Mouse (Mus musculus): Measurements from ENCODE around the gene Rhof. TPM values are rescaled to one million over a fixed set of nuclear protein-coding genes. Genes with fewer than 3 reads are reported as not detected.

Rhof gene
- polyA plus RNA-seq, 1 experiment from 2014 or later: 7.1 TPM

- Histone ChIP-seq H3K4me1 (ENCODE audit: control insufficient read depth, insufficient read depth, low read length) (no peaks in the 10 kb centered on the region), H3K4me3 (replicated peaks; ENCODE audit: low read depth, low read length) (no peak overlapping the region), H3K27me3 (ENCODE audit: control insufficient read depth, insufficient read depth, low read length) (no peaks in the 10 kb centered on the region), H3K4me2 (ENCODE audit: low read length) (no peak overlapping the region), H3K9me3 (ENCODE audit: control insufficient read depth, low read length) (no peaks in the 10 kb centered on the region), H3K36me3 (ENCODE audit: control insufficient read depth, insufficient read depth, low read length) (peaks cover 54% of the 10 kb centered on the region), H3K27ac (replicated peaks; ENCODE audit: low read depth, low read length) (no peak overlapping the region), H3K9ac (replicated peaks; ENCODE audit: low read length) (no peak overlapping the region)
- DNase-seq (no peak), ATAC-seq (ENCODE audit: low FRiP score, low TSS enrichment) (no peak)
- WGBS: 90% methylated on average over 10 of the region's 10 CpGs
These were observed 33.9 kb upstream of the Rhof start for GRCm38 (mm10) chr5:123166437-123166836.

GRCm38 (mm10) chr5:123162942-123163341, 30.4 kb upstream of the Rhof start:
- Histone ChIP-seq H3K4me1 (ENCODE audit: control insufficient read depth, insufficient read depth, low read length) (no peaks in the 10 kb centered on the region), H3K4me3 (replicated peaks; ENCODE audit: low read depth, low read length) (no peak overlapping the region), H3K27ac (replicated peaks; ENCODE audit: low read depth, low read length) (no peak overlapping the region), H3K36me3 (ENCODE audit: control insufficient read depth, insufficient read depth, low read length) (peaks cover 88% of the 10 kb centered on the region), H3K9me3 (ENCODE audit: control insufficient read depth, low read length) (no peaks in the 10 kb centered on the region), H3K4me2 (ENCODE audit: low read length) (no peak overlapping the region), H3K9ac (replicated peaks; ENCODE audit: low read length) (no peak overlapping the region), H3K27me3 (ENCODE audit: control insufficient read depth, insufficient read depth, low read length) (no peaks in the 10 kb centered on the region)
- WGBS: 77% methylated on average over 9 of the region's 9 CpGs
- ATAC-seq (ENCODE audit: low FRiP score, low TSS enrichment) (no peak), DNase-seq (no peak)

GRCm38 (mm10) chr5:123160341-123160740, 27.8 kb upstream of the Rhof start:
- Histone ChIP-seq H3K4me1 (ENCODE audit: control insufficient read depth, insufficient read depth, low read length) (no peaks in the 10 kb centered on the region), H3K4me2 (ENCODE audit: low read length) (no peak overlapping the region), H3K4me3 (replicated peaks; ENCODE audit: low read depth, low read length) (no peak overlapping the region), H3K27ac (replicated peaks; ENCODE audit: low read depth, low read length) (no peak overlapping the region), H3K36me3 (ENCODE audit: control insufficient read depth, insufficient read depth, low read length) (peaks cover 93% of the 10 kb centered on the region), H3K27me3 (ENCODE audit: control insufficient read depth, insufficient read depth, low read length) (no peaks in the 10 kb centered on the region), H3K9ac (replicated peaks; ENCODE audit: low read length) (no peak overlapping the region), H3K9me3 (ENCODE audit: control insufficient read depth, low read length) (no peaks in the 10 kb centered on the region)
- no peak for DNase-seq
- no peak for ATAC-seq (ENCODE audit: low FRiP score, low TSS enrichment)
- WGBS: 92% methylated on average over 15 of the region's 15 CpGs

GRCm38 (mm10) chr5:123159866-123160265, 27.4 kb upstream of the Rhof start:
- Histone ChIP-seq H3K36me3 (ENCODE audit: control insufficient read depth, insufficient read depth, low read length) (peaks cover 95% of the 10 kb centered on the region), H3K9ac (replicated peaks; ENCODE audit: low read length) (no peak overlapping the region), H3K9me3 (ENCODE audit: control insufficient read depth, low read length) (no peaks in the 10 kb centered on the region), H3K4me1 (ENCODE audit: control insufficient read depth, insufficient read depth, low read length) (no peaks in the 10 kb centered on the region), H3K27me3 (ENCODE audit: control insufficient read depth, insufficient read depth, low read length) (no peaks in the 10 kb centered on the region), H3K4me2 (ENCODE audit: low read length) (no peak overlapping the region), H3K4me3 (replicated peaks; ENCODE audit: low read depth, low read length) (no peak overlapping the region), H3K27ac (replicated peaks; ENCODE audit: low read depth, low read length) (no peak overlapping the region)
- WGBS: 95% methylated on average over 15 of the region's 15 CpGs
- no peak for ATAC-seq (ENCODE audit: low FRiP score, low TSS enrichment)
- no peak for DNase-seq

- Histone ChIP-seq H3K4me2 (ENCODE audit: low read length) (no peak overlapping the region), H3K9ac (replicated peaks; ENCODE audit: low read length) (no peak overlapping the region), H3K4me1 (ENCODE audit: control insufficient read depth, insufficient read depth, low read length) (no peaks in the 10 kb centered on the region), H3K27ac (replicated peaks; ENCODE audit: low read depth, low read length) (no peak overlapping the region), H3K9me3 (ENCODE audit: control insufficient read depth, low read length) (no peaks in the 10 kb centered on the region), H3K4me3 (replicated peaks; ENCODE audit: low read depth, low read length) (no peak overlapping the region), H3K36me3 (ENCODE audit: control insufficient read depth, insufficient read depth, low read length) (peaks cover 95% of the 10 kb centered on the region), H3K27me3 (ENCODE audit: control insufficient read depth, insufficient read depth, low read length) (no peaks in the 10 kb centered on the region)
- 93% methylated on average over 4 of the region's 4 CpGs for WGBS
- ATAC-seq (ENCODE audit: low FRiP score, low TSS enrichment) (no peak), DNase-seq (no peak)
These were observed 27.0 kb upstream of the Rhof start for GRCm38 (mm10) chr5:123159446-123159845.

- no peaks in the 10 kb centered on the region for H3K27me3 ChIP-seq (ENCODE audit: control insufficient read depth, insufficient read depth, low read length)
- no peaks in the 10 kb centered on the region for H3K9me3 ChIP-seq (ENCODE audit: control insufficient read depth, low read length)
- H3K4me3 ChIP-seq (replicated peaks; ENCODE audit: low read depth, low read length): no peak overlapping the region
- H3K9ac ChIP-seq (replicated peaks; ENCODE audit: low read length): no peak overlapping the region
- ATAC-seq (ENCODE audit: low FRiP score, low TSS enrichment) (no peak), DNase-seq (no peak)
- 87% methylated on average over 4 of the region's 4 CpGs for WGBS
- no peaks in the 10 kb centered on the region for H3K4me1 ChIP-seq (ENCODE audit: control insufficient read depth, insufficient read depth, low read length)
- H3K27ac ChIP-seq (replicated peaks; ENCODE audit: low read depth, low read length): no peak overlapping the region
- H3K4me2 ChIP-seq (ENCODE audit: low read length): no peak overlapping the region
- peaks cover 95% of the 10 kb centered on the region for H3K36me3 ChIP-seq (ENCODE audit: control insufficient read depth, insufficient read depth, low read length)
These were observed 25.5 kb upstream of the Rhof start for GRCm38 (mm10) chr5:123157972-123158371.

GRCm38 (mm10) chr5:123156763-123157162, 24.3 kb upstream of the Rhof start:
- Histone ChIP-seq H3K9me3 (ENCODE audit: control insufficient read depth, low read length) (no peaks in the 10 kb centered on the region), H3K9ac (replicated peaks; ENCODE audit: low read length) (no peak overlapping the region), H3K27me3 (ENCODE audit: control insufficient read depth, insufficient read depth, low read length) (no peaks in the 10 kb centered on the region), H3K4me1 (ENCODE audit: control insufficient read depth, insufficient read depth, low read length) (no peaks in the 10 kb centered on the region), H3K36me3 (ENCODE audit: control insufficient read depth, insufficient read depth, low read length) (peaks cover 95% of the 10 kb centered on the region), H3K27ac (replicated peaks; ENCODE audit: low read depth, low read length) (no peak overlapping the region), H3K4me2 (ENCODE audit: low read length) (no peak overlapping the region), H3K4me3 (replicated peaks; ENCODE audit: low read depth, low read length) (no peak overlapping the region)
- 86% methylated on average over 12 of the region's 12 CpGs for WGBS
- DNase-seq (no peak), ATAC-seq (ENCODE audit: low FRiP score, low TSS enrichment) (no peak)

- Histone ChIP-seq H3K4me1 (ENCODE audit: control insufficient read depth, insufficient read depth, low read length) (peaks cover 12% of the 10 kb centered on the region), H3K9ac (replicated peaks; ENCODE audit: low read length) (no peak overlapping the region), H3K36me3 (ENCODE audit: control insufficient read depth, insufficient read depth, low read length) (peaks cover 95% of the 10 kb centered on the region), H3K4me2 (ENCODE audit: low read length) (no peak overlapping the region), H3K27ac (replicated peaks; ENCODE audit: low read depth, low read length) (no peak overlapping the region), H3K27me3 (ENCODE audit: control insufficient read depth, insufficient read depth, low read length) (no peaks in the 10 kb centered on the region), H3K4me3 (replicated peaks; ENCODE audit: low read depth, low read length) (no peak overlapping the region), H3K9me3 (ENCODE audit: control insufficient read depth, low read length) (no peaks in the 10 kb centered on the region)
- ATAC-seq (ENCODE audit: low FRiP score, low TSS enrichment): no peak
- 54% methylated on average over 7 of the region's 7 CpGs for WGBS
- DNase-seq: peak; percentile 86
These were observed 22.9 kb upstream of the Rhof start for GRCm38 (mm10) chr5:123155425-123155824.

- H3K9ac ChIP-seq (replicated peaks; ENCODE audit: low read length): no peak overlapping the region
- DNase-seq (no peak), ATAC-seq (ENCODE audit: low FRiP score, low TSS enrichment) (no peak)
- no peaks in the 10 kb centered on the region for H3K9me3 ChIP-seq (ENCODE audit: control insufficient read depth, low read length)
- no peak overlapping the region for H3K27ac ChIP-seq (replicated peaks; ENCODE audit: low read depth, low read length)
- no peak overlapping the region for H3K4me3 ChIP-seq (replicated peaks; ENCODE audit: low read depth, low read length)
- H3K4me2 ChIP-seq (ENCODE audit: low read length): no peak overlapping the region
- peaks cover 29% of the 10 kb centered on the region for H3K4me1 ChIP-seq (ENCODE audit: control insufficient read depth, insufficient read depth, low read length)
- H3K27me3 ChIP-seq (ENCODE audit: control insufficient read depth, insufficient read depth, low read length): no peaks in the 10 kb centered on the region
- H3K36me3 ChIP-seq (ENCODE audit: control insufficient read depth, insufficient read depth, low read length): peaks cover 88% of the 10 kb centered on the region
- WGBS: 89% methylated on average over 1 of the region's 1 CpGs
These were observed 20.4 kb upstream of the Rhof start for GRCm38 (mm10) chr5:123152901-123153300.

Measured in midbrain, embryonic 14.5 days (tissue).